In the genomic region with DNA sequence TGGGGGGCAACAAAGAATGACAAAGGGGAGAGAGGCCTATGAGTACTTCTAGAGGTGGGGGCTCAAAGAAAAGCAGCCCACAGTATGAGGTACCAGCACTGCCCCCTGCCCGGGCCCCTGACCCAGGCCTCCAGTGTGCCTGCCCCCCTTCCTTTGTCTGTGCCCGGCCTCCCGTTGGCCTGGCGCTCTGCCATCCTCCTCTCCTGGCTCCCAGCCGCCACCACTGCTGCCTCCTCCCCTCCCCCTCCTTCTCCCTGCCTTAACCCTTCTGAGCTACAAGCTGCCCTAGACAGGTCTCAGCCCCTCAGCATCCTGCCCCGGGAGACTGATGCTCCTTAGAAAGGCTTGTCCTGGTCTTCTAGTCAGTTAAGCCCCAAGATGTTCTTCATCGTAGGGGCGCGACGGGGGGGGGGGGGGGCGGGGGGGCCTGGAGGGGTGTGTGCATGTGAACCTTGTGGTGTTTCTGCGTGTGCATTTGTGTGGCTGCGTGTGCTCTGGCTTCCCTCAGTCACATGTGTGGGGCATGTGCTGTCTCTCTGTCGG, we compare ENCODE assay signal across 8 mouse cellular contexts. TPM values are rescaled to one million over a fixed set of nuclear protein-coding genes. Genes with fewer than 3 reads are reported as not detected.
DNase-seq lines count a peak whose midpoint lies in the region; ATAC-seq and TF ChIP-seq lines count a peak whose summit lies in the region.

No protein-coding gene starts in this region.

- ATAC-seq in cerebellum, adult (ENCODE audit: insufficient number of reproducible peaks, low FRiP score, low TSS enrichment): no peak
- ATAC-seq in kidney, embryonic 14.5 days (ENCODE audit: low FRiP score, low TSS enrichment): peak; percentile 2; the same call in 1 of the 2 replicates
- ATAC-seq in stomach, postnatal 0 days (ENCODE audit: low FRiP score, low TSS enrichment): 0 out of 2 replicates have a peak, but pooled peaks have one; percentile 13

- no peak for TF ChIP-seq EP300 in stomach, postnatal 0 days (optimal IDR thresholded peaks at IDR 0.05)

- no peak overlapping the region for H3ac ChIP-seq in myocyte (ENCODE audit: control insufficient read depth, insufficient read length)

- no peaks in the 10 kb centered on the region for H3K9me3 ChIP-seq in heart, embryonic 10.5 days
- H3K9me3 ChIP-seq in kidney, embryonic 14.5 days (ENCODE audit: control insufficient read depth, low read length): no peaks in the 10 kb centered on the region
- no peaks in the 10 kb centered on the region for H3K9me3 ChIP-seq in stomach, postnatal 0 days (ENCODE audit: control insufficient read depth, low read length)

- peak overlapping the region; percentile 93 for H3K4me3 ChIP-seq in heart, embryonic 10.5 days
- H3K4me3 ChIP-seq in kidney, embryonic 14.5 days (ENCODE audit: low read length): peak overlapping the region; percentile 30
- H3K4me3 ChIP-seq in liver, adult 2 months (ENCODE audit: insufficient read depth, low read depth, low read length): peak overlapping the region; percentile 1; the same call in 1 of the 2 replicates
- H3K4me3 ChIP-seq in myocyte: peak overlapping the region; percentile 68
- H3K4me3 ChIP-seq in stomach, postnatal 0 days (ENCODE audit: low read depth, low read length): peak overlapping the region; percentile 90

- peak overlapping the region; percentile 98 for H3K27ac ChIP-seq in heart, embryonic 10.5 days
- H3K27ac ChIP-seq in kidney, embryonic 14.5 days (ENCODE audit: low read depth, low read length): peak overlapping the region; percentile 93
- H3K27ac ChIP-seq in liver, adult 2 months (replicated peaks; ENCODE audit: insufficient read depth, low read depth, low read length): no peak overlapping the region
- peak overlapping the region; percentile 99 for H3K27ac ChIP-seq in stomach, postnatal 0 days (replicated peaks)

- peak; percentile 78 for DNase-seq in cerebellum, adult 11 months
- DNase-seq in embryo, embryonic 9.5 days (ENCODE audit: extremely low spot score): peak; percentile 81
- DNase-seq in heart, embryonic 10.5 days (ENCODE audit: low spot score): peak; percentile 92
- DNase-seq in liver, adult 2 months (ENCODE audit: extremely low read depth, low read depth, low spot score): no peak
- DNase-seq in stomach, postnatal 0 days (ENCODE audit: low spot score): peak; percentile 92

- H3K27me3 ChIP-seq in heart, embryonic 10.5 days (ENCODE audit: insufficient read depth, poor library complexity, severe bottlenecking): no peaks in the 10 kb centered on the region
- no peaks in the 10 kb centered on the region for H3K27me3 ChIP-seq in kidney, embryonic 14.5 days (ENCODE audit: control insufficient read depth, insufficient read depth, low read length)
- no peaks in the 10 kb centered on the region for H3K27me3 ChIP-seq in liver, adult 2 months (ENCODE audit: control insufficient read depth, insufficient read depth, low read length)
- no peaks in the 10 kb centered on the region for H3K27me3 ChIP-seq in myocyte (ENCODE audit: control insufficient read depth, insufficient read depth, insufficient read length)
- no peaks in the 10 kb centered on the region for H3K27me3 ChIP-seq in stomach, postnatal 0 days (ENCODE audit: control insufficient read depth, insufficient read depth, low read length)

- peak overlapping the region; percentile 62 for H3K9ac ChIP-seq in kidney, embryonic 14.5 days (ENCODE audit: low read depth, low read length)
- H3K9ac ChIP-seq in liver, adult 2 months (ENCODE audit: low read depth, low read length): peak overlapping the region; percentile 40; the same call in 1 of the 2 replicates
- H3K9ac ChIP-seq in stomach, postnatal 0 days (ENCODE audit: low read length): peak overlapping the region; percentile 43

- no peak for TF ChIP-seq POLR2A in liver, adult 2 months (IDR thresholded peaks at IDR 0.05; ENCODE audit: extremely low read depth, insufficient read depth, low read length)
- TF ChIP-seq POLR2A in myocyte (IDR thresholded peaks at IDR 0.05; ENCODE audit: insufficient read length, low read depth): no peak

- H3K79me2 ChIP-seq in liver, adult 2 months (ENCODE audit: control insufficient read depth, insufficient read depth, low read length): peaks cover 22% of the 10 kb centered on the region; the same call in 1 of the 2 replicates
- peaks cover 68% of the 10 kb centered on the region for H3K79me2 ChIP-seq in myocyte (ENCODE audit: control insufficient read depth, insufficient read depth)

- WGBS in heart, embryonic 10.5 days: under 1% methylated on average over 13 of the region's 14 CpGs
- WGBS in kidney, embryonic 14.5 days: 0% methylated on average over 12 of the region's 14 CpGs
- 4% methylated on average over 12 of the region's 14 CpGs for WGBS in liver, adult 2 months
- 0% methylated on average over 13 of the region's 14 CpGs for WGBS in stomach, postnatal 0 days

- peaks cover 81% of the 10 kb centered on the region for H3K4me1 ChIP-seq in heart, embryonic 10.5 days
- peaks cover 72% of the 10 kb centered on the region for H3K4me1 ChIP-seq in kidney, embryonic 14.5 days (ENCODE audit: control insufficient read depth, insufficient read depth, low read length)
- peaks cover 22% of the 10 kb centered on the region for H3K4me1 ChIP-seq in liver, adult 2 months (ENCODE audit: control insufficient read depth, insufficient read depth, low read length)
- H3K4me1 ChIP-seq in stomach, postnatal 0 days (replicated peaks; ENCODE audit: control insufficient read depth, insufficient read depth): peaks cover 29% of the 10 kb centered on the region

- H3K36me3 ChIP-seq in heart, embryonic 10.5 days: no peaks in the 10 kb centered on the region
- no peaks in the 10 kb centered on the region for H3K36me3 ChIP-seq in kidney, embryonic 14.5 days (ENCODE audit: control insufficient read depth, insufficient read depth, low read length)
- no peaks in the 10 kb centered on the region for H3K36me3 ChIP-seq in liver, adult 2 months (ENCODE audit: control insufficient read depth, insufficient read depth, low read length)
- no peaks in the 10 kb centered on the region for H3K36me3 ChIP-seq in myocyte (ENCODE audit: control insufficient read depth, insufficient read depth)
- no peaks in the 10 kb centered on the region for H3K36me3 ChIP-seq in stomach, postnatal 0 days (ENCODE audit: control insufficient read depth, insufficient read depth, low read length)

- no peak for TF ChIP-seq CTCF in liver, adult 2 months (IDR thresholded peaks at IDR 0.05; ENCODE audit: low read depth, low read length)
- no peak for TF ChIP-seq CTCF in stomach, postnatal 0 days (IDR thresholded peaks at IDR 0.05; ENCODE audit: low read depth)

- H3K4me2 ChIP-seq in kidney, embryonic 14.5 days (replicated peaks; ENCODE audit: low read depth, low read length): peak overlapping the region; percentile 75
- H3K4me2 ChIP-seq in myocyte (ENCODE audit: low read depth): peak overlapping the region; percentile 86
- H3K4me2 ChIP-seq in stomach, postnatal 0 days (replicated peaks; ENCODE audit: low read depth): peak overlapping the region; percentile 66

TF ChIP-seq in myocyte, 11 proteins besides CTCF, POLR2A, EP300 and RAD21:
- TF ChIP-seq TCF12 (IDR thresholded peaks at IDR 0.05; ENCODE audit: insufficient read depth, poor library complexity, severe bottlenecking) (no peak), E2F4 (IDR thresholded peaks at IDR 0.05; ENCODE audit: insufficient read depth) (no peak), SRF (IDR thresholded peaks at IDR 0.05; ENCODE audit: control insufficient read depth, insufficient read length, low read depth) (no peak)

RNA-seq across cellular contexts. Expression of gene Pprc1, which starts 2.7 kb away (rescaled TPM):
- polyA plus RNA-seq in heart, embryonic 10.5 days (2016; fragmentation: Nextera tagmentation; extraction: Ambion mirVana): 38.9 and 50.2 TPM in 2 replicates
- 39.5 and 54.4 TPM in 2 replicates for polyA plus RNA-seq in kidney, embryonic 14.5 days (2014; fragmentation: Nextera tagmentation; extraction: Ambion mirVana)
- 1.1 and 2.1 TPM in 2 replicates for total RNA-seq in liver, adult 2 months (2014; rRNA removed)
- polyA plus RNA-seq in liver, adult 2 months (2012; rRNA removed): 5.0 and 11.7 TPM in 2 replicates
- polyA plus RNA-seq in myocyte (2012; fragmentation: generic; extraction: Trizol): 19.7 TPM
- polyA plus RNA-seq in stomach, postnatal 0 days (2015; fragmentation: Nextera tagmentation; extraction: Ambion mirVana): 8.6 and 10.7 TPM in 2 replicates

RNA-seq across cellular contexts. Expression of gene Ldb1, which starts 3.0 kb away (rescaled TPM):
- polyA plus RNA-seq in heart, embryonic 10.5 days (2016; fragmentation: Nextera tagmentation; extraction: Ambion mirVana): 62.2 and 79.7 TPM in 2 replicates
- 79.6 and 97.2 TPM in 2 replicates for polyA plus RNA-seq in kidney, embryonic 14.5 days (2014; fragmentation: Nextera tagmentation; extraction: Ambion mirVana)
- total RNA-seq in liver, adult 2 months (2014; rRNA removed): 14.9 and 18.1 TPM in 2 replicates
- 27.9 and 42.1 TPM in 2 replicates for polyA plus RNA-seq in liver, adult 2 months (2012; rRNA removed)
- polyA plus RNA-seq in myocyte (2012; fragmentation: generic; extraction: Trizol): 68.7 TPM
- polyA plus RNA-seq in stomach, postnatal 0 days (2015; fragmentation: Nextera tagmentation; extraction: Ambion mirVana): 50.1 and 54.9 TPM in 2 replicates

RNA-seq across cellular contexts. Expression of gene Nolc1, which starts 33.7 kb away (rescaled TPM):
- 80.2 and 117 TPM in 2 replicates for polyA plus RNA-seq in heart, embryonic 10.5 days (2016; fragmentation: Nextera tagmentation; extraction: Ambion mirVana)
- polyA plus RNA-seq in kidney, embryonic 14.5 days (2014; fragmentation: Nextera tagmentation; extraction: Ambion mirVana): 80.6 and 114 TPM in 2 replicates
- total RNA-seq in liver, adult 2 months (2014; rRNA removed): 3.4 and 3.8 TPM in 2 replicates
- 5.6 and 7.3 TPM in 2 replicates for polyA plus RNA-seq in liver, adult 2 months (2012; rRNA removed)
- 30.9 TPM for polyA plus RNA-seq in myocyte (2012; fragmentation: generic; extraction: Trizol)
- polyA plus RNA-seq in stomach, postnatal 0 days (2015; fragmentation: Nextera tagmentation; extraction: Ambion mirVana): 36.1 and 36.5 TPM in 2 replicates

RNA-seq across cellular contexts. Expression of gene Hps6, which starts 38.7 kb away (rescaled TPM):
- polyA plus RNA-seq in heart, embryonic 10.5 days (2016; fragmentation: Nextera tagmentation; extraction: Ambion mirVana): 7.1 and 7.4 TPM in 2 replicates
- 2.8 and 4.2 TPM in 2 replicates for polyA plus RNA-seq in kidney, embryonic 14.5 days (2014; fragmentation: Nextera tagmentation; extraction: Ambion mirVana)
- total RNA-seq in liver, adult 2 months (2014; rRNA removed): 2.3 and 2.9 TPM in 2 replicates
- polyA plus RNA-seq in liver, adult 2 months (2012; rRNA removed): 3.2 TPM in 2 replicates
- 12.0 TPM for polyA plus RNA-seq in myocyte (2012; fragmentation: generic; extraction: Trizol)
- 4.9 and 5.1 TPM in 2 replicates for polyA plus RNA-seq in stomach, postnatal 0 days (2015; fragmentation: Nextera tagmentation; extraction: Ambion mirVana)

RNA-seq across cellular contexts. Expression of gene Armh3, which starts 43.7 kb away (rescaled TPM):
- polyA plus RNA-seq in heart, embryonic 10.5 days (2016; fragmentation: Nextera tagmentation; extraction: Ambion mirVana): 16.0 and 16.6 TPM in 2 replicates
- polyA plus RNA-seq in kidney, embryonic 14.5 days (2014; fragmentation: Nextera tagmentation; extraction: Ambion mirVana): 9.0 and 17.0 TPM in 2 replicates
- total RNA-seq in liver, adult 2 months (2014; rRNA removed): 3.8 and 4.2 TPM in 2 replicates
- 4.9 and 5.2 TPM in 2 replicates for polyA plus RNA-seq in liver, adult 2 months (2012; rRNA removed)
- 9.7 TPM for polyA plus RNA-seq in myocyte (2012; fragmentation: generic; extraction: Trizol)
- 7.5 and 8.2 TPM in 2 replicates for polyA plus RNA-seq in stomach, postnatal 0 days (2015; fragmentation: Nextera tagmentation; extraction: Ambion mirVana)

Comparison
In these comparisons a context has a peak if more than half of its experiments do, and no peak if none do; other contexts are left out.
1. H3K4me3 ChIP-seq: peak in every context shown above with its lines; median percentile 93 in heart, embryonic 10.5 days; 90 in stomach, postnatal 0 days; 68 in myocyte; 30 in kidney, embryonic 14.5 days; 1 in liver, adult 2 months.